In genomic region chr2:103668939-103669338, GRCm38 (mm10) we compare ENCODE assay signal across 23 mouse cellular contexts.
DNase-seq lines count a peak whose midpoint lies in the region; ATAC-seq lines count a peak whose summit lies in the region.
"Had no signal": no experiment of that assay in that cellular context is flagged by ENCODE, and none has a peak within 500 bp of the region (broad histone marks: within the 10 kb centered on the region; RNA-seq: fewer than 3 reads in every experiment).

No protein-coding gene starts in this region.

- intact Hi-C loops in heart, postnatal 25 days (cut with DNase I): no loop called here

- no peak for DNase-seq in embryonic facial prominence, embryonic 14.5 days (ENCODE audit: low spot score)
- no peak for DNase-seq in embryonic facial prominence, embryonic 10.5 days (ENCODE audit: low spot score)
- DNase-seq in heart, postnatal 25 days (ENCODE audit: low spot score): no peak
- no peak for DNase-seq in heart, adult 9 months (ENCODE audit: low spot score in 2 of 2)
- DNase-seq in brain, adult 2 months (ENCODE audit: low read depth, low spot score): peak; percentile 64
- DNase-seq in lung, postnatal 25 days (ENCODE audit: low spot score): no peak
- DNase-seq: adrenal gland, adult 8-10 months; adrenal gland, postnatal 25 days; cerebellum, adult 18-20 months; cerebellum, adult 9-10 months; cerebellum, postnatal 14 days; gastrocnemius, postnatal 25 days; heart, postnatal 36 days; kidney, adult 11 months; kidney, adult 8-10 months had no signal

- H3K27me3 ChIP-seq in embryonic facial prominence, embryonic 14.5 days (replicated peaks; ENCODE audit: control insufficient read depth, insufficient read depth, low read length): no peaks in the 10 kb centered on the region
- no peaks in the 10 kb centered on the region for H3K27me3 ChIP-seq in embryonic facial prominence, embryonic 10.5 days (replicated peaks; ENCODE audit: low read depth, poor library complexity, severe bottlenecking)
- no peaks in the 10 kb centered on the region for H3K27me3 ChIP-seq in heart, embryonic 13.5 days (replicated peaks)
- no peaks in the 10 kb centered on the region for H3K27me3 ChIP-seq in heart, embryonic 16.5 days (ENCODE audit: control insufficient read depth, insufficient read depth, low read length)
- H3K27me3 ChIP-seq: embryonic facial prominence, embryonic 12.5 days; forebrain, embryonic 13.5 days; hindbrain, embryonic 13.5 days; intestine, embryonic 15.5 days had no signal

- peaks cover 28% of the 10 kb centered on the region for H3K4me1 ChIP-seq in embryonic facial prominence, embryonic 14.5 days (ENCODE audit: control insufficient read depth, insufficient read depth, low read length)
- peaks cover 27% of the 10 kb centered on the region for H3K4me1 ChIP-seq in embryonic facial prominence, embryonic 10.5 days
- H3K4me1 ChIP-seq in heart, embryonic 13.5 days: peaks cover 69% of the 10 kb centered on the region
- peaks cover 43% of the 10 kb centered on the region for H3K4me1 ChIP-seq in heart, embryonic 16.5 days (ENCODE audit: control insufficient read depth, insufficient read depth, low read length)

- H3K4me3 ChIP-seq in embryonic facial prominence, embryonic 14.5 days (ENCODE audit: low read depth, low read length): no peak overlapping the region
- no peak overlapping the region for H3K4me3 ChIP-seq in embryonic facial prominence, embryonic 10.5 days
- H3K4me3 ChIP-seq in heart, embryonic 13.5 days: no peak overlapping the region
- no peak overlapping the region for H3K4me3 ChIP-seq in heart, embryonic 16.5 days (ENCODE audit: low read length)
- H3K4me3 ChIP-seq: embryonic facial prominence, embryonic 12.5 days; forebrain, embryonic 10.5 days; forebrain, embryonic 13.5 days; hindbrain, embryonic 10.5 days; hindbrain, embryonic 13.5 days; intestine, embryonic 15.5 days had no signal

- WGBS in embryonic facial prominence, embryonic 14.5 days: 55% methylated on average over 8 of the region's 8 CpGs
- WGBS in embryonic facial prominence, embryonic 10.5 days: 82% methylated on average over 8 of the region's 8 CpGs
- WGBS in heart, embryonic 13.5 days: 83% methylated on average over 8 of the region's 8 CpGs
- 72% methylated on average over 8 of the region's 8 CpGs for WGBS in heart, embryonic 16.5 days

- no peaks in the 10 kb centered on the region for H3K9me3 ChIP-seq in embryonic facial prominence, embryonic 14.5 days (ENCODE audit: control insufficient read depth, low read length)
- no peaks in the 10 kb centered on the region for H3K9me3 ChIP-seq in embryonic facial prominence, embryonic 10.5 days
- H3K9me3 ChIP-seq in heart, embryonic 13.5 days: no peaks in the 10 kb centered on the region
- H3K9me3 ChIP-seq in heart, embryonic 16.5 days (replicated peaks; ENCODE audit: control insufficient read depth, low read length): no peaks in the 10 kb centered on the region
- H3K9me3 ChIP-seq: embryonic facial prominence, embryonic 12.5 days; forebrain, embryonic 10.5 days; forebrain, embryonic 13.5 days; hindbrain, embryonic 10.5 days; hindbrain, embryonic 13.5 days; intestine, embryonic 15.5 days had no signal

- no peak overlapping the region for H3K9ac ChIP-seq in embryonic facial prominence, embryonic 14.5 days (ENCODE audit: low read depth, low read length)
- no peak overlapping the region; the same call in 1 of the 2 replicates for H3K9ac ChIP-seq in heart, embryonic 13.5 days
- H3K9ac ChIP-seq in heart, embryonic 16.5 days (ENCODE audit: low read length): no peak overlapping the region
- H3K9ac ChIP-seq: embryonic facial prominence, embryonic 12.5 days; forebrain, embryonic 13.5 days; hindbrain, embryonic 13.5 days; intestine, embryonic 15.5 days had no signal

- peak overlapping the region; percentile 15; the same call in 1 of the 2 replicates for H3K27ac ChIP-seq in embryonic facial prominence, embryonic 14.5 days (replicated peaks; ENCODE audit: low read depth, low read length)
- no peak overlapping the region for H3K27ac ChIP-seq in embryonic facial prominence, embryonic 10.5 days (replicated peaks)
- H3K27ac ChIP-seq in heart, embryonic 13.5 days (replicated peaks): peak overlapping the region; percentile 96
- H3K27ac ChIP-seq in heart, embryonic 16.5 days (ENCODE audit: low read length): peak overlapping the region; percentile 95
- H3K27ac ChIP-seq: embryonic facial prominence, embryonic 12.5 days; forebrain, embryonic 10.5 days; hindbrain, embryonic 10.5 days; hindbrain, embryonic 13.5 days; intestine, embryonic 15.5 days had no signal

- H3K4me2 ChIP-seq in embryonic facial prominence, embryonic 14.5 days (ENCODE audit: low read depth, low read length): no peak overlapping the region
- H3K4me2 ChIP-seq in heart, embryonic 13.5 days: no peak overlapping the region
- H3K4me2 ChIP-seq in heart, embryonic 16.5 days (ENCODE audit: low read depth, low read length): no peak overlapping the region
- H3K4me2 ChIP-seq: embryonic facial prominence, embryonic 12.5 days; forebrain, embryonic 13.5 days; hindbrain, embryonic 13.5 days; intestine, embryonic 15.5 days had no signal

- H3K36me3 ChIP-seq in embryonic facial prominence, embryonic 14.5 days (ENCODE audit: control insufficient read depth, insufficient read depth, low read length): no peaks in the 10 kb centered on the region
- H3K36me3 ChIP-seq in embryonic facial prominence, embryonic 10.5 days (replicated peaks): no peaks in the 10 kb centered on the region
- H3K36me3 ChIP-seq in heart, embryonic 13.5 days: no peaks in the 10 kb centered on the region
- H3K36me3 ChIP-seq in heart, embryonic 16.5 days (ENCODE audit: control insufficient read depth, insufficient read depth): no peaks in the 10 kb centered on the region
- H3K36me3 ChIP-seq: embryonic facial prominence, embryonic 12.5 days; forebrain, embryonic 10.5 days; hindbrain, embryonic 10.5 days; hindbrain, embryonic 13.5 days; intestine, embryonic 15.5 days had no signal

- no peak for ATAC-seq in embryonic facial prominence, embryonic 14.5 days (ENCODE audit: low read depth)
- ATAC-seq in heart, embryonic 13.5 days (ENCODE audit: extremely low read depth, insufficient number of reproducible peaks, low FRiP score, low TSS enrichment): no peak
- no peak for ATAC-seq in heart, embryonic 16.5 days (replicated peaks; ENCODE audit: extremely low read depth, insufficient read depth, low FRiP score)
